Mouse (Mus musculus) c-Kit-negative CD71-positive TER-119-positive erythroid progenitor cells, embryonic 14.5 days (primary cell): ENCODE data around the gene Fam155a.

Experiments used
- DNase-seq: peaks from one replicate; pipeline ENCODE4 v3.0.0-alpha.2; 2013; ENCODE audit warnings: low read depth, low spot score

Gene Fam155a

GRCm38 (mm10) chr8:9493557-9494224, 277.3 kb downstream of the Fam155a start:
- no peak for DNase-seq

DNA sequence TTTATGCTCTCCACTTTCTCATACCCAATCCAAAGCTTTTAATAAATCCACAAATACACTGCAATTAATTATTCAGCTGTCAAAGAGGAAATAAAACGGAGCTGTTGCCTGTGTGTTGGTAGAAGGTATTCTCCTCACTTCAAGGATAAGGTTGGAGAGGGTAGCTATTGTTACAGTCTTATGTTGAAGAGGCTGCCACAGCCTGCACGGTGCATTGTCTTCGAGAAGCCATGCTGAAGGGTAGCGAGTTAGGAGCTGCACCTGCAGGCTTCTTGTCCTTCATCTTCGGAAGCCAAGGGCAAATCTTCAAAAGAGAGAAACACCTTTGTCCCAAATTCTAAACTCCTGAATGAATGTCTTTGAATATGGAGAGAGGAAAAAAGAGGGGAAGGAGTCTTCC, 288.4 kb downstream of the Fam155a start:
- no peak for DNase-seq

DNA sequence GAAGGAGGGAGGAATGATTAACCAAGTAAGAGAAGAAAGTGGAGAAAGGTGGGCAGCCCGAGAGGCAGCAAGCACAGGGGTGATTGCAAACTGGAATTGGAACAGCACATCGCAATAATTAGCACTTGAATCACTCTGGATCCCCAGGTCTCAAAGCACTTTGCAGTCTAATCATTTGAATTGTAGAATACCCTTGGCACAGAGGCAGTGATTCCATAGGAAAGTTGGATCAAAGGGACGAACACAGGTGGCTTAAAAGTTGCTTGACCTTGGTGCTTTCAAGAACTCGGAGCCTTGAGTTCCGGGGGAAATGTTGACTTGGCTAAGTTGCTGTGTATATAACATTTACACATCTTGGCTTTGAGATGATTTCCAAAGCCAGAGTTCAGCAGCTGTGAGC, 299.7 kb downstream of the Fam155a start:
- DNase-seq = no peak

- DNase-seq = no peak
Observed at GRCm38 (mm10) chr8:9470114-9470513, 300.8 kb downstream of the Fam155a start.

DNA sequence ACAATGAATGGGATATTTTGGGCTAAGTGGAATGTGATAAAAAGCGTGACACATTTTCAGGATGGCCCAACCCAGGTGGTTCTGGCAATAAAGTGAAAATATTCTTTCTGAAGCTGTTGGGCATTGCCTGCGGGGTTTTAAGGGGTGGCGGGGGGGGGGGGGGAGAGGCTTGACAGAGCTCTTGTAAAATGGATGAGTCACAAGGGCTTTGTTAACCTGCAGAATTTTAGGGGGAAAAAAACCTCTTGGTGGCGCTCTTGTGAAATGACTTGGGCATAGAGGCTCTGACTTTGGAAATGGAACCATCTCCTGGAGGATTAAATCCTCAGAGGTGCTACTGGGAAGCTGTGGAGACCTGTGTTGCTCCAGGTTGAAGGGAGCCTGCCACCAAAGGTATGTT, 309.9 kb downstream of the Fam155a start:
- no peak for DNase-seq

GRCm38 (mm10) chr8:9460707-9461106, 310.3 kb downstream of the Fam155a start:
- no peak for DNase-seq

GRCm38 (mm10) chr8:9458614-9459013, 312.3 kb downstream of the Fam155a start:
- no peak for DNase-seq

DNA sequence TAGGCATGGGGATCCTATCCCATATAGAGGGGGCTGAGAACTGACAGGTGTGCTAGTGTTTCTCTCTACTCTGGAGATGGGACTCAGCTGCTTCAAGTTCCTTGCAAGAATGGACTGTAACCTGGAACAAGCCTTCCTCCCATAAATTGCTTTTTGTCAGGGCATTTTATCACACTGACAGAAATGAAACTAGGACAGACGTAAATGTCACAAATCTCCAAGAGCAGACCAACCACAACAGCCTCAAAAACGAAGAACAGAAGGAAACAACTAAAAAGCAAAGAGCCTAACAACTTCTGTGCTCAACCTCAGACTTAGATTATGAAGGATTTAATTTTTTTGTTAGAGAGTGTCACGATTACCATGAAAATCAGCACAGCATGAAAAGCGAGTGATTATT, 315.8 kb downstream of the Fam155a start:
- no peak for DNase-seq

DNA sequence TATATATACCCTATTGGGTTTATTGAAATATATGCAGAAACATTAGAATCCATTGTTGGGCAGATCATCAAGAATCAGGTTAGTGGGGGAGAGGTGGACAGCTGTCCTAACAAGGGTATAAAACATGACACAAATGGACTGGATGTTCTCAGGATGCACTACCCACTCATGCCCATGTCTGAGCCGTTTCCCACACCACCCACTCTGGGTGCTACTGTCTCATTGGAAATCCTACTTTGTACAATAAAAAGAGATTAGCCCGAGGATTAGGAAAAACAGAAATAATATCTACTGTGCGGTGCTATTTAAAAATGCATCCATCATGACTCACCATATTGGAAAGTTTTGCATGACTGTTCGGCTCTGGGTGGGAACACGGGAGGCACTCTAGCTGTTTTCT, 317.2 kb downstream of the Fam155a start:
- DNase-seq = no peak

DNA sequence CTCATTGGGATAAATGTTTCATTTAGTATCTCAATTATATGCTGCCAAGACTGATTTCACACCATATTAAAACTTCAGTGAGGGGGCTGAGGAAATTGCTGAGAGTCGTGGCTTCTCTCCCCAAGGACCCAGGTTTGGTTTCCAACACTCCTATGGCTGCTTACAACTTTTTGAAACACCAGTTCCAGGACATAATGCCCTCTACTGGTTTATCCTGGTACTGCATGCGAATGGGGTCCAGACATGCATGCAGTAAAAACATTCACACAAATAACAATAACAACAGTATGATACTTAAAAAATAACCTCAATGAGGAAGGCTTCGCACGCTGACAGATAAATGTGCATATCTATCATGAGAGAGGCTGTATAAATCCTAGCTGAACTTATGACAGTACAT, 319.4 kb downstream of the Fam155a start:
- DNase-seq = peak; percentile 1

GRCm38 (mm10) chr8:9448613-9449012, 322.3 kb downstream of the Fam155a start:
- DNase-seq = no peak

DNA sequence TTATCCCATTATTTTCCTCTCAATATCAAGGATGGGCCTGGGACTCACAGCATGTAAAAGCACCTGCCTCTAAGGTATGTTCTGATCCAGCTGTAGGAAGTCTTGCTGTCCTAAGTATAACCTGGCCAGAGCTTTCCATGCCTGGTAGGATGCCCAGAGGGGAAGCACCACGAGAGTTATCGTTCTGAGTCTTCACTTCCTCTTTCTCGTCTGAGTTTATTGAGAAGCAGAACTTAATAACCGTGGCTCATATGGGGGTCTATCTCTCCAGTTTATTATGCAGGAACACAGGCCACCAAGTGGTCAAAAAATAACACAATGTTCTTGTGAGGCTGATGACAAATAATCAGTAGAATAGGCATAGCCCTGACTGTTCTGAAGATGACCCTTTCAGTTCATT, 333.1 kb downstream of the Fam155a start:
- no peak for DNase-seq

- DNase-seq = no peak
Observed at GRCm38 (mm10) chr8:9435501-9435900, 335.5 kb downstream of the Fam155a start.

DNA sequence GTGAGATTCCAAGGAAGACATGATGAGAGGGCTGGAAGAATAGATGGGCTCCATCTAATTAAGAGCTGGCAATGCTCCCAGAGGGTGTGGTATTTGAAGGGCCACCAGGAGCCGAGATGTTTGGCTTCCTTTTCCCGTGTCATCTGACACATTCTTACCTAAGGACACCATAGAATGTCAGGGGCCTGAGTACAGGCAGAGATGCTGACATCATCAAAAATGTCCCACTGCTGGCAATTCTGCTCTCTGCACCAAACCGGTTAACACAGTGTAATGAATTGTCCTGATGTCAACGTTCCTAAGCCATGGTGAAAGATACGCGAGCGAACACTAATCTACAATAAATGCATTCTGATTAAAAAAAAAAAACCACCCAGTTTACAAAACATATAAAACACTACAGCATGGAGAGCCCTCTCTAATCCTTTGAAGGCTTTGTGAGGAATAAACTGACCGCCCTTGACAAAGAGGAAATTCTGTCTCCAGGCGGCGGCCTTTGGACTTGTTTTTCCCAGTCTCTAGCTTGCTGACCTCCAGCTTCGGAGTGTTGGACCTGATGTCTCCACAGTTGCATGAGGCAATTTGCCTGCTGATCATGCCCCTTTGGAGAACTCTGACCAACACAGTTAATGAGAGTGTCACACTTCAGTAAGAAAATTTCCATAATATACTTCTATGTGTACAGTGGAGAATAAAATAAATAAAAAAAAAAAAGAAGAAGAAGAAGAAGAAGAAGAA, 338.2 kb downstream of the Fam155a start:
- DNase-seq = no peak

GRCm38 (mm10) chr8:9428846-9429245, 342.1 kb downstream of the Fam155a start:
- DNase-seq = no peak

DNA sequence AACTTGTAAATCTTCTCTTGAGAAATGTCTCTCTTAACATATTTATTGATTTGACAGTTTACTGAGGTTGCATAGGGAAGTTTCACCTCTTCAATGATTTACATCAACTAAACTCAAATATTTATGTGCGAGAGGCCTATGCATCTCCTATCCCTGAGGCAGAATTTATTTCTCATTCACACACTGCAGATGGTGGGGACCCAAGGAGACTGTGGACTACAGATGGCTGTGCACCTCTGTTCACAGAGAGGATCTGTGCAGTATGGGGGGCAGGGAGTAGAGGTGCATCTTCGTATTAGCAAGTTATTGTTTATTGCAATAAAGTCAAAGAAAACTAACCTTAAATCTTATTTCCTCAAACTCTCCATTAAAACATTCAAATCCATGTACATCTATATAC, 346.9 kb downstream of the Fam155a start:
- no peak for DNase-seq

- no peak for DNase-seq
Observed at GRCm38 (mm10) chr8:9423590-9423989, 347.4 kb downstream of the Fam155a start.

DNA sequence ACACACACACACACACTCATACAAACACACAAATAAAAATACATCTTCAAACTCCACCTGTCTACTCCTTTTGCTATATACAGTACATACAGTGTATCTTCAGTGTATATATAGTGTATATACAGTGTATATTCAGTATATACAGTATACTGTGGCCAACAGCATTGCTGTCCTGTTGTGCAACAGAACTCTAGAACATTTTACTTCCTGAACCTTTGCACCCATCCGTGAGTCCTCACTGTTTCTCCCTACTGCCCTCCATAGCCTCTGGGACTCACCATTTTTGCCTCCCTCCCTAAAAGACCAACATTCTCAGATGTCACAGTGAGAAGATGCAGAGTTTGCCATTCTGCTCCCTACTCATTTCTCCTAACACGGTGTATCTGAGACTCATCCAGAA, 347.8 kb downstream of the Fam155a start:
- DNase-seq = no peak

DNA sequence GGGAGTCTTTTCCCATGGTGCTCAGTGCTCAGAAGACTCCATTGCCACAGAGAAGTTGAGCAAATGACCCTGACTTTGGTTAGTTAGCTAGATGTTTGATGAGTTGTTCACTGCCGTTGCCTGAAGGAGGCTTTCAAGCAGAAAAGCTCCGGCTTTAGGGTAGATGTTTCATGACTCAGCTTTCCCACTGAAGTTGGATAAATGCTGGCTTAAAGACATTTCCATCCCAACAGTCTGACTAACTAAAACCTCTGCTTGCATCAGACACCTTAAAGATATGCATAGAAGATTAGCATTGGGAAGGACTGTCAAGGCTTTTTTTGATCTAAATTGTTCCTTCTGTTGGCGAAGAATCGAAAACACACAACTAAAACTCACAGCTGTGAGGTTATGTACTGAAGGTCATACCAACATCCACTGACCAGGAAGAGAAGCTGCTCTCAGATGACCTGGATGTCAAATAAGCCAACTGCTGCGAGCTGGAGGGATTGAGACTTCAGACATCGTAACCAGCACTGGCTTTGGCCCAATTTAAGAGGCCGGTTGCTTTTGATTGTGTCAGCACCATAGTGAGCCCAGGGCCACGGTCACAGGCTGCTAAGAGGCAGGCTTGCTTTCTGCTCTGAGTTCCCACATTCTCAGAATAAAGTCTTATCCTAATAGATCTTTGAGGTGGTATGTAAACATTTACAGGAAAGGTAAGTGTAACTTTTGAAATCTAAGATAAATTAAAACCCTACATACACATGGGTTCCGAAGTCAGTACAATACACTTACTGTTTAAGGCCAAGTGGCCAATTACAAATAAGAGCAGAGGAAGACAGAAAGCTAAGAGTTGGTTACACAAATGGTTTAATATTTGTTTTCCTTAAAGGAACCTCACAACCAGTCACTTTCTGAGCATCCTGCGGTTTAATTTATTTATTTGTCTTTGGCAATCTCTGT, 351.8 kb downstream of the Fam155a start:
- DNase-seq = no peak

DNA sequence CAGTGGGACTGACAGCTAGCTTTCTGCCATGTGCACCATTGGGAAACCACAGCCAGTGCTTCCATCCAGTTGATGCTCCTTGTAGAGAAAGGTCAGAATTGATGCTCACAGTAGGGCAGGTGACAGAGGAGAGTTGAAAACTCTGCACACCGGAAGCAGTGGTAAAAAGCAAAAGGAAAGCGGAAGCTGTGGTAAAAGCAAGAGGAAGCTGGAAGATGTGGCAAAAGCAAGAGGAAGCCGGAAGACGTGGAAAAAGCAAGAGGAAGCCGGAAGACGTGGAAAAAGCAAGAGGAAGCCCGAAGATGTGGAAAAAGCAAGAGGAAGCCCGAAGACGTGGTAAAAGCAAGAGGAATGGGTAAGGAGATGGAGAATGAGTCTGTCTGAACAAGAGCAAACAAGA, 354.8 kb downstream of the Fam155a start:
- no peak for DNase-seq

- no peak for DNase-seq
Observed at GRCm38 (mm10) chr8:9408480-9408879, 362.5 kb downstream of the Fam155a start.

DNA sequence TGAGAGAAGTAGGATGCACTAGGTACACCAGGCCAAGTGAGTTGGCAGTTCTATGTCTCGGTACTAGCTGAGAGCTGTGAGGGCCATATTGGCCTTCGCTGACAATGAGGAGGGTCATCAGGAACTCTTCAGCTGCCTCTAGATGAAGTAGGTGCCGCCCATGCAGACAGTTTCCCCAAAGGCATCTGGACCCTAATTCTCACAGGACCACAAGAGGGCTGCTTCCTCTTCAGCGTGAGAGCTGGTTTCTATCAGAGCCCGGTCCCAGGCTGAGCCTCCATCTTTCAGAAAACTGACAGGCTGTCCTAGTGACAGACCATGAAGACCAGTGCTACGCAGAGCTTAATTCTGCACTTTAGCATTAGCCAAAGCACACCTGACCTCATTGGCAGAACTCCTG, 364.8 kb downstream of the Fam155a start:
- no peak for DNase-seq
